Mouse (Mus musculus) B cell, adult 2 months (primary cell): ENCODE measurements around the gene Syt8.
A peak's percentile ranks its signal among the peaks of the same experiment; 100 is the strongest.
"Not testable (repeated sequence)": the region's sequence is repeated elsewhere in the genome, so short reads cannot be mapped to it uniquely, and the experiment has no call there.

Experiments
- DNase-seq, 2 experiments: peaks; one replicate each; pipeline ENCODE4 v3.0.0; 2022

Gene Syt8

DNA sequence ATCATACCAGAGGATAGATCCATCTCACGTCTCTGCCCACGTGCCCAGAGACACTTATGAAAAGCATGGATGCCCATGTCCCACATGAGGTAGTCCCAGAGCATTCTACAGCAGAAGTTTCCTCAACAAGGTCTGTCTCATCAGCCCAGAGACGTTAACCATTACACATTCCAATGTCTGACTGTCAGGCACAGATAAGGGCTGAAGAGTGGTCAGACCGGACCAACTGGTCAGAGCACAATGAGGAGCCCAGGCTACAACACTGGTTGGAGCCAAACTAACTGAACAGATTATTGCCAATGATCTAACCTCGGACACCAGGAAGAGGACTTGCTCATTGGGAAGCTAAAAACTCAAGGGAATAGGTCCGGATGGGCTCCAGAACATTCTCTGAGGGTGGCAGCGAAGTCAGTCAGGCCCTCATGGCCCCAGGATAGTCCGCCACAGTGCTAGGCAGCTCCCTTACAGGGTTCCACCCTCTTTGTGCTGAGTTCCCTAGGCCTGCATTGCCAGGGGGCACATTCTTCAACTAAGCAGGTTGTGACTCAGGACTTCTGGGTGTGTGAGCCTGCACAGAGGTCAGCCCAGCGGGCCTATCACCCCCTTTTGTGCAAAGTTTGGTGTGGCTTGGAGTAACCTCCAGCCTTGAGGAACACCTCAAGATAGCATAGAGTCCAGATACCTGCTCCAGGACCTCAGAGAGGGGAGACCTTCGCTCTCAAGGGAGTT is at the start of gene Syt8:
Gene Syt8, plus strand, starts transcription at position 714 of the 729 bp plus-strand sequence.
- DNase-seq: no peak

DNA sequence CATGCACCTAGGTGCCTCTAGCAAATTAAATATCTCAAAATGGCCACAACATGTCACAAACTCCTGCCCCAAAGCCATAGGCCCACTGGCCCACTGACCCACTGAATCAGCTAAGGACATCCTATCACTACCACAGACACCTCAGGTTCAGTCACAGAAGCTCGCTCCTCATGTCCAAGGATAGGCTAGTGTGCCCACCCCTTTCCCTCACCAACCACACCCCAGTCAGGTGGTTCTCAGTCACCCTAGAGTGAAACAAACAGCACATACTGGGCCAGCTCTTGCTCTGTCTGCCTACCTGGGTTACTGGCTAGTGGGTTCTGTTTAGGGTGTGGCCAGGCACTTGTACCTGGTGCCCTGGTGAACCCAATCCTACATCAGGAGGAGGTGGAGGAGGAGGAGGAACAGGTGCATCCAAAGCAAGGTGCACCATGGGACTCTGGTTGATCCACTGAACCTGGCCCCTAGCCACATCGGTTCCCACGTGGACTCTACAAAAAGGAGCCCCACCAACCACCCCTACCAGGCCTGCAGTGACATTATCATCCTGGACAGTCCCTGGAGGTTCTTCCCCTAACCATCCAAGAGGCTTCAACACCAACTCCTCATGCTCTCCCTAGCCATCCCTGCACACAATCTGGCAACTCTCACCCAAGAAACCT is 48.8 kb upstream of the Syt8 start:
- no peak for DNase-seq

DNA sequence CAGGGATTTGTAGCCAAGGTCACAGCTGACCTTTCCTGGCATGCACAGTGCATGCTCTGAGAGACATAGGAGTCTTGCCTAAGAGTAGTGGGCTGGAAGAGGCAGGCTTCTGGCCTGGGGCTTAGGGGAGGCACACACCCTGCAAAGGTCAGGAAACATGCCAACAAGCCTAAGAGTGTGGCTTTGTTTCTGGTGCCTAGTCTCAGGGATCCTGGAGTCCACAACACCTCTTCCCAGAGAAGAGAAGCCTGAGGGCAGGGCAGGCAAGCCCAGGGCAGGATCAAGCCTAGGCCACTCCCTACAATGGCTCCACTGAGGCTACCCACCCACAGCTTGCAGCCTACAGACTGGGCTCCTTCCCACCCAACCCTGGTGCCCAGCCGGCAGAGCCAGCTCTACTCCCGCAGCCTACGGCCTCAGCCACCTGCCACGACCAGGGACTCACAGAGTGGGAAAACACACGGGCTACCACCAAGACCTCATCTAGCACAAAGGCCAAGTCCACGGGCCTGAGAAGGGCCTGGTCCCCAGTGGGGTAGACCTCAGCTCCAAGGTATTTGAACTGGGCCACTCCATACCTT is 47.9 kb upstream of the Syt8 start:
- DNase-seq: peak in 1 of 2 experiments; percentile 19

DNA sequence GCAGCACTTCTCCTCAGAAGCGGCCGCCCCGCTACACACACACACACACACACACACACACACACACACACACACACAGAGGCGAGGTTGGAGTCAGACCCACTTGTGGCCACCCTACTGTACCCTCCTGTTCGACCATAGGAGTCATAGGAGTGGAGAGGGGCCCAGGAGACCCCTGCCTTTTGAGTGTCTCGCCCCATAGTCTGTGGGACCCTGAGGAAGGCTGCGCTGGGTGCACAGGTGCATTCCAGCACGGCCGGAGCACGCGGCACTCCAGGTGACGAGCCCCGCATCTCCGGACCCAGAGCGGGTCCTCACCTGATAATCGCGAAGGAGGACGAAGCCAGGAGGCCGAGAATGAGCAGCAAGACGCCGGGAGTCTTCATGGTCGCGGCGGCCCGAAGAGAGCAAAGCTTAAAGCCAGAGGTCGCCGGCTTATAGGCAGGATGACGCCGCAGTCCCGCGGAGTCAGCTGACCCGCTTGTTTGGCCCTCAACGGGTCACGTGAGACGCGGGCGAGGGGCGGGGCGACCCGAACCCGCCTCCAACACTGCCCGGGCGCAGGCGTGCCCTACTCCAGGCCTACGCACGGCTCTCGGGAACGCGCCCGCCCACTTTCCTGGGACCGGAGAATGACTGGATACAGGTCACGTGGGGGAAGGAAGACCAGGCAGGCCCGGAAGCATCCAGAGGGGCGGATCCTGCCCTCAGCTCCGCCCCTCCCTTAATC is 47.1 kb upstream of the Syt8 start, which contains the start of gene Ctsd:
Gene Ctsd, minus strand, starts transcription at position 620 of the 730 bp plus-strand sequence.
- DNase-seq: peak; percentile 93 to 95

DNA sequence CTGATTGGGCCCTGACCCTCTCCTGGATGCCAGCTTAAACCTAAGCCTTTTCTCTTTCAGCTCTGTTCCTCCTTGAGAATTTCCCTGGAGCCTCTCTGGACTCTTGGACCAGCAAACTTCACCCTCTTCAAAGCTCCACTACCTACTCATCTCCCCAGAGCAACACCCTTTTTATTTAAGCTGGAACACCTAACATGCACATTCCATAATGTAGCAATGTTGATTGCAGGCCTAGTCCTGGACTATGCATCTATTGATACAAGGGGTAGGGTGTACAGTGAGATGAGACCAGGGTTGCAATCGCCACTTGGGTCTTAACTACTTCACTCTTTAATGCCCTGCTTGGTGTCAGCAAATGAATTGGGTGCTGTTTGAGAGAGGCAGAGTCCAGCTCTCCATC is 46.5 kb upstream of the Syt8 start:
- DNase-seq: no peak

DNA sequence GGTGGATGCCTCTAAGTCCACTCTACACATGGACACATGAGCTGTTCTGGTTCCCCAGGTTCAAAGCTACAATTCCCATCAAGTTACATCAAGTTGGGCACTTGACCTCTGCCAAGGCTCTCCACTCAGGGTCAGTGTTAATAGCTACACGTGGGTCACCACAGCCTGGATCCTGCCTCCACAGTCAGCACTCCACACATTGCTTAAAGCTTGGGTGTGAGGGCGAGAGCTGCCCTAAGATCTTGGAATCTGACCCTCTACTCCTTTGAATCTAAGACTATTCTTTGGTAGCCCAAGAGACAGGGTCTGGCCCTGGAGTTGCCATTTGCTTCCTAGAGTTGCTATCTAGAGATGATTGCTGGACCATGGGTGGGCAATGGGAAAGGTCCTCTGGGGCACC is 45.9 kb upstream of the Syt8 start:
- DNase-seq: no peak

DNA sequence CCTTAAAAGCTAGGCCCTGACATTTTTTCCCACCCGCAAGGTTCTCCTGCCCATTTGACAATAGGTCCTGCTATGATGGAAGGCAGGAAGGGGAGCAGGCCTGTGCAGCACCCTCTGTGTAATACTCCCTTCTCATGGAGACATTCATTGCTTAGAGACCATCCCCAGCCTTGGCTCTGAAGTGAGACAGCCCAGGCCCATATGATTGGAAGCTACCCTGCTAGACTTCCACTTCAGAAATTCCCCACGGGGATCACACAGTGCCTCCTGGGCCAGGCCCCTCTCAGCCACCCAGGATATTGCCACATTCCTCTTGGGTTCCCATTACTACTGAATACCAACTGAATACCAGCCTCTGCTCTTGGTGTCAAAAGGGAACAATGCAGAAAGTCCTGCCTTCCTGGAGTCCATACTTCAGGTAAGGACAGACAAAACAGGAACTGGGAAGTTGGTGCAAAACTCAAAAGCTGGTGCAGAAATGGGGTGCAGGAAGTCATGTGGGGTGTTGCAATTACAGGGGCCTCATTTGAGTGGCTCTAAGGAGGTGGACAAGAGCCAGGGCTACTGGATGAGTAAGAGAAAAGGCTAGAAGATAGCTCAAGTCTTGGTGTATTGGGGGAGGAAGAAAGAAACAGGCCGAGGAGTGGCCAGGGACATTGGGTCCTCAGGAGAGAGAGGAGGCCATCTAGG is 44.5 kb upstream of the Syt8 start:
- no peak for DNase-seq

DNA sequence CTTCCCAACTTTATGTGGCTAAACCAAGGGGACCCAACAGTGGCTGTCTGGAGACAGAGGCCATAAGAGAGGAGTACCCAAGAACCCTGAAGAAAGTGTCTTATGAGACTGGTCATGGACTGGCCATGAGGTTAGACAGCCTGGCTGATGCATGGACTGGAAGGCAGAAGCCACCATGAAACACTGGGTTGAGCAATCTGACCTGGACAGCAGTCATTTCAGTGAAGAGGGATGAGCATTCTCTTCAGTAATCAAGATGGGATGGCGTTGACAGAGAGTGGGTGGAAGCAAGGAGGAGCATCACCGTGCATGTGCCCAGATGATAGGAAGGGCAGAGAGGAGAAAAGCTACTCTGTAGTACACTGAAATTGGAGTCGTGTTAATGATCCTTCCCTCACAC is 43.5 kb upstream of the Syt8 start:
- no peak for DNase-seq

DNA sequence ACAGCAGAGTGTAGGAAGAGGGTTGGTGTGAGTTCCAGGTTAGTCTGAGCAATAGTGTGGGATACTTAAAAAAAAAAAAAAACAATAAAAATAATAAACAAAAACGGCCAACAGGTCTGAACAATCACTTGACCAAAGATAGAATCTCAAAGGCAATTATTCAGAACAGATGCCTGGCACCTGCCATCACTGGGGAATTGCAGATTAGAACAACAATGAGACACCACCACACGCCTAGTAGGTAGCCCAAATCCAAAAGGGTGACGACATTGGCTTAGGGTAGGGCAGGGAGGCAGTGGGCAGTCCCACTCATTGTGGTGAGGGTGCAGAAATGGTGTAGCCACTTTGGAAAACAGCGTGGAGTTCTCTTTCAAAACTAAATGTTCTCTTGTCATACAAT is 43.0 kb upstream of the Syt8 start:
- DNase-seq: no peak

DNA sequence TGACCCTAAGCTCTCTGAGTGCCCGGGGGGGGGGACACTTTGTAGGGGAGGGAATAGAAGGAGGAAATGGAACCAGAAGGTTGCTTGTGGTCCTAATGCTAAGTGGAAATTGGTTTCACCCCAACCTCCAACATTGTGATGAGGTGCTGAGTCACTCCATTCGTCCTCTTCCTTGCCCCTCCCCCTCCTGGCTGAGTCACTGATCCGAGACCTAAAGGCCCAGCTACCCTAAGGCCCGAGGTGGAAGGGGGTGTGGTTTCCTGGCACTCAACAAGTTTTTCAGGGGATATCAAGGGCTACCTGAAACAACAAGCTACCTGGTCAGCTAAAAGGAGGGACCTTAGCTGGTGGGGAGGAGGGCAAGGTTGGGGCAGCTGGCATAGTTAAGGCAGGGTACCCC is 41.5 kb upstream of the Syt8 start:
- no peak for DNase-seq

DNA sequence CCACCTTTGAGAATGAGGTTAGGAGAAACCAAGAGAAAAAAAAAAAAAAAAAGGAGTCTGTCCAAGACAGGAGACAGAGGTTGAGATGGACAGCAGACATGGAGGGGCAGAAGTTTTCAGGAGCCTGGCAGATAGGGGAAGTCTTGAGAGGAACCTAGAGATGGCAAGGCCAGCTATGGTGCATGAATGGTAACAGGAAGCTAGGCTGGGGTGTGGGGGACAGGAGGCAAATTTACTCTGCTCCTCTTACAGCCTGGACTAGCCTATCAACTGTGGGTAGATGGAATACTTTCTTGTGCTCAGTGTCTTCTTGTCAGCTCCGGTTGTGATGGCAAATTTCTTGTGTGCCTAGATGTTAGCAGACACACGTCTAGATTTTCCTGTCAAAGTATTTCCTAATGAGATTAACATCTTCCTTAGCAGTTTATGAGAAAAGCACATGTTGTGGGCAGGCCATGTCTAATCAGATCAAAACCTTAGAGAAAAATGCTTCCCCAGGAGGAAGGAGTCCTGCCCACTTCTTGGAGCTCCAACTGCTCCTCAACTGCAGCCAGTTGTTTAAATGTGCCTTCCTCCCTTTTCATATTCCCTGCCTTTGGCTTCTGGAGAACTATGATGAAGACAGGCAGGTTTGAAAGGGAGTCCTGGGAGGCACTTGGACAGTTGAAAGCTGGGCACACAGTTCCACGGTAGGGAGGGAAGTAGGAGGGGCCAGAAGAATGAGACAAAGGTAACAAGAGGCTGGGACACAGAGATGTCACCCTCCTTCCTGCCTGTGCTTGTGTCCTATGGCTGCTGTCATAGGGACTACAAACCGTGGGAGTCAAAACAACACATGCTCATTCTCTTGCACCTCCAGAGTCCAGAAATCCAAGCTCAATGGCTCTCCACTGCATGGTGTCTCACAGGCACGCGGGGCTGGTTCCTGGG is 40.1 kb upstream of the Syt8 start:
- DNase-seq: no peak

DNA sequence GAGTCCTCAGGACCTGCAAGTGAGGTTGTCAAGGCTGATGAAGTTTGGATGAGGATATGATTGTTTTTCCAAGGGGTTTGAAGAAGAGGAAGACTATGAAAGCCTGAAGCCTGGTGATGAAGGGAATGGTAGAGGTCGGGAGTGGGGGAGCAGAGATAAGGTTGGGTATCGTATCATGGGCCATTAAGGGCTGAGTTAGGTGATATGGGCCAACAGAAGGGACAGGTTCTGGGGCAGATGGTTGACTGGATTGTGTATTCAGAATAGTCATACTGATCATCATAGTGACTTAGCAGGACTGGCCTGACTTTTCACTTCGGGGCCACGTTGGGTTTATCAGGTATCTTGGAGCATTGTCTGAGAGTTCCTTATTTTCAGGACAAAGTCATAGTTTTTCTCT is 39.2 kb upstream of the Syt8 start:
- no peak for DNase-seq

DNA sequence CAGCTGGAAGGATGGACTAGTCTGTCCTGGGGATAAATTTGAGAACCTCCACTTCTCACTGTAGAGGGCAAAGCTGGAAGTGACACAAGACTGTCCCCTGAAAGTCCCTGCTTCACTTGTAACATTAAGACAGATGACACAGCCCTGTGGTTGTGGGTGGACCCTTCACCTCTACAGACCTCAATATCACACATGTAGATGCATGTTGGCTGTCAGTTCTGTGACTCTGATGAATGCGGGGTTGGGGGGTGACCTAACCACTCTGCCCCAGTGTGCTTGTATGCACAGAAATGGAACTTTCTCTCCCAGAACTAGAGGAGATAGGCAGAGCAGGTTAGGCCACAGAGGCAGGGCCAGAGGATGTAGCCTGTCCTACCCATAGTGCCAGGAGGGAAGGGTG is 38.0 kb upstream of the Syt8 start:
- DNase-seq: no peak

DNA sequence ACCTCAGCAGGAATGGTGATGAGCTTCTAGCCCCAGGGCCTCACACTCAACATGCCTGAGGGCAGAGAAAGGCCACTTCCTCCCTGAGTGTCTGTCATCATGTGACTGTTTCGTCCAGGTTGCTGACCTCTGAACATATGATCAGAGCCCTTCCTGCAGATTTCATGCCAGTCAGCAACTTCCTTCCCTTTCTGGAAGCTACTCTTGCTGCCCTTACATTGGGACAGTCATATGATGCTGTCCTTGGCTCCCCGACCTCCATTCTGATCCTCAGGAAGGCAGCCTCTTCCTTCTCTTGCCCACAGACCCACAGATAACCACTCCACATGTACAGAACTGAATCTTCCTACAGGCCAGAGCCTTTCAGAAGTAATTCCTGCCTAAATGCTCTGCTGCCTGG is 36.6 kb upstream of the Syt8 start:
- DNase-seq: no peak

DNA sequence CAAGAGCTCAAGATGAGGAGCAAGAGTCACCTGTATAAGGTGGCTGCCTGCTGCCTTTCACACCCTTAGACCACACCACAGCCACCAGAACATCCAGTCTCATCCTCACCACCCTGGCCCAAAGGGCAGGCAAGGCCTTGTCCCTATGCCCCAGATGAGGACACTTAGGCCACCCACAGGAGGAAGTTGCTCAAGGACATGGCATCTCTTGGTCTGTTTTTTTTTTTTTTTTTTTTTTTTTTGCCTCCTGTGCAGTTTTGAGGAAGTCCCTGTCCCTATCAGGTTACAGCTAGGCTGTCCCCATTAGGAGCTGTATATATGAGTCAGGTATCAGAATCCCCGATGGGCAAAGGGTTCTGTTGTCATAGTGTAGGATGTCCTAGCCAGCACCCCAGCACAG is 35.4 kb upstream of the Syt8 start:
- DNase-seq: no peak

DNA sequence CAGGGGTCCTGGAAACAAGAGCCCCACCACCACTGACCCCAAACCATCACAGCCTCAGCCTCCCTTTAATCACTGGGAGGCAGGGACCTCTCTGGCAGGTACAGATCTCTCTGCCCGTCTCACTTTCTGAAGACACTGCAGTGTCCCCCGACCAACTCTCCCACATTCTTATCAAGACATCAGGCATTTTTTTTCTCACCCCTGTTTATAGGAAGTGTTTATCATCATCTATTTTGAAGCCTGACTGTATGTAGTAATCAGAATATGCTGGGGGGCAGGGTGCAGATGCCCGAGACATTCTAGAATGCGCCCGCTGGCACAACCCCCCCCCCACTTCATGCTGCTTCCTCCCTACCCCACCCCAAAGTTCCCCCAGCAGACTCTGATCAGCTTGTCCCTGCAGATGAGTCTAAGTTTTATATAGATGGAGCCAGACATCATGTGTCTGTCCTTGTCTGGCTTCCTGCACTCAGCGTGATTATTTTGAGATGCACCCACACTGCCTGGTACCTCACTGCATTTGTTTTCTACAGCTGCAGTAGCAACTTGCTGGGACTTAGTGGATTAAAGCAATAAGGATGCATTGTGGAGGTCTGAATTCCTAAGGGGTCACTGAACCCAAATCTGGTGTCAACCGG is 34.4 kb upstream of the Syt8 start:
- DNase-seq: no peak

DNA sequence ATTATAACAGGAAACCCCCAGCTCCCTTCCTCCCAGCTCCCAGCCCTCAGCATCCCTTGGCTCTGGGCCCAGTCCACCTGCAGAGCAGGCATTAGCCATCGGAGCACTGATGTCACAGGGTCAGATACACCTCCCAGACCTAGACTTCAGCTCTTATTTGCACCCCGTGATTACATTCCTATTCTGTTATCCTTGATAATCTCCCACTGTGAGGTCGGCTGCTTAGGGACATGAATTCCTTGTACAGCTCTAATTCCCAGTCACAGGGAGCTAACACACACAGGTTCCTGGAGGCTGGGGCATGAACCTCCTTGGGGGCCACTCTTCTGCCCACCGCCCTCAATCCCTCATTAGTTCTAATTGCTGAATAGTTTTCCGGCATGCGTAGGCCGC is 33.9 kb upstream of the Syt8 start:
- no peak for DNase-seq

DNA sequence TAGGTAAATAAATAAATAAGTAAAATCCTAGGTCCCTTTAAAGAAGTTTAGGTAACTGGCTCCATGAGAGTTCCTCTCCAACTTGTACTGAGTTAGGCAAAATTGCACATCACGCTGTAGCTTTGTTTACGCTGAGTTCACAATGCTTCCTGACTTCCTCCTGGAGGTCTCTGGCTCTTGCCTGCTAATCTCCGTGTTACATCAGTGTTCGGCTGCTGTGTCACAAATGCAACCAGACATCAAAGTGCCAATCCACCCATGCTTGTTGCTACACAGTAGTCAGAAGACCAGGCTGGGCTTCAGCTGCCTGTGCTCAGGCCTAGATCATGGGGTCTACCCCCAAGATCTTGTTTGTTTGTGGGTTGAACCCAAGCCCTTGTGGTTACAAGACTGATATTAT is 31.1 kb upstream of the Syt8 start:
- DNase-seq: no peak

DNA sequence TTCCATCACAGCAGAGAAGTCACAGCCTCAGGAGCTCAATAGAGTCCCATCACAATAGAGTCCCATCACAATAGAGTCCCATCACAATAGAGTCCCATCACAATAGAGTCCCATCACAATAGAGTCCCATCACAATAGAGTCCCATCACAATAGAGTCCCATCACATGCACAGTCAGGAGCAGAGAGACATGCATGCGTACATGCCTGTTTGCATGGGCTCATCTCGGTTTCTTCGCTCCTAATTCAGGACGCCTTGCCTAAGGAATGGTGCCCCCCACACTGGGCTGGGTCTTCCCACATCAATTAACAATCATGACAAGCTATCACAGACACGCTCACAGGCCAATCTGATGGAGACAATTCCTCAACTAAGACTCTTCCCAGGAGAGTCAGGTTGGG is 29.5 kb upstream of the Syt8 start:
- not testable (repeated sequence) for DNase-seq

DNA sequence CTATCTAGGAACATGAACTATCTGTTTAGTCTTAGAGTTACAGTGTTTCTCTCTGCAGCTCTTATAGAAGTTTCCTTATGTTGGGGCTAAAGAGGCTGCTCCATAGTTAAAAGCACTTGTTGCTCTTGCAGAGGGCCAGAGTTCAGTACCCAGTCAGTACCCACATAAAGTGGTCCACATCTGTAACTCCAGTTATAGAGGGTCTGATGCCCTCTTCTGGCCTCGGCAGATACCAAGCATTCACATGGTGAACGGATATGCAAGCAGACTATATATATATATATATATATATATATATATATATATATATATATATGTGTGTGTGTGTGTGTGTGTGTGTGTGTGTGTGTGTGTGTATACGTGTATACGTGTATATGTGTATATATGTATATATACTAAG is 26.7 kb upstream of the Syt8 start:
- no peak for DNase-seq

DNA sequence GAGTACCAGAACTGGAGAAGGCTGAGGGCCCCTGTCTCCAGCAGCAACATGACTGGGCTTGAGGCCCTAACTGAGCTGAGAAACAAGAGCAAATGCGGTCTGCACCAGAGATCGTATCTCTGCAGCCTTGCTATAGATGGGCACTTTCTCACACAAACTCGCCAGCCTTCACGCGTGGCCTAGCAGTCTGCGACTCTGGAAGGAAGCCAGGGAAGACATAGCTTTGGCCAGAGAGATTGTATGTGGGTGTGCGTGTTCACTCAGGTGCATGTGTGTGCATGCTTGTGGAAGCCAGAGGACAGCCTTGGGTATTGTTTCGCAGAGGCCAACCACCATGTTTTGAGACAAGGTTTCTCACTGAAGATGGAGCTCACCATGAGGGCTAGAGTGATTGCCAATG is 26.0 kb upstream of the Syt8 start:
- DNase-seq: no peak
